Mouse (Mus musculus) mouse trophoblast stem cell (cell line): ENCODE results near the gene Foxd4.
"Not testable (repeated sequence)": the region's sequence is repeated elsewhere in the genome, so short reads cannot be mapped to it uniquely, and the experiment has no call there.

Experiments
- in situ Hi-C, 2 experiments: fragments of 300-500 bp; cut with MseI, MboI; formaldehyde crosslinking; loops; 2 replicates in 1 of 2; 3 replicates in 1 of 2; pipeline ENCODE4 v1.15.1; 2025

The Foxd4 gene

DNA sequence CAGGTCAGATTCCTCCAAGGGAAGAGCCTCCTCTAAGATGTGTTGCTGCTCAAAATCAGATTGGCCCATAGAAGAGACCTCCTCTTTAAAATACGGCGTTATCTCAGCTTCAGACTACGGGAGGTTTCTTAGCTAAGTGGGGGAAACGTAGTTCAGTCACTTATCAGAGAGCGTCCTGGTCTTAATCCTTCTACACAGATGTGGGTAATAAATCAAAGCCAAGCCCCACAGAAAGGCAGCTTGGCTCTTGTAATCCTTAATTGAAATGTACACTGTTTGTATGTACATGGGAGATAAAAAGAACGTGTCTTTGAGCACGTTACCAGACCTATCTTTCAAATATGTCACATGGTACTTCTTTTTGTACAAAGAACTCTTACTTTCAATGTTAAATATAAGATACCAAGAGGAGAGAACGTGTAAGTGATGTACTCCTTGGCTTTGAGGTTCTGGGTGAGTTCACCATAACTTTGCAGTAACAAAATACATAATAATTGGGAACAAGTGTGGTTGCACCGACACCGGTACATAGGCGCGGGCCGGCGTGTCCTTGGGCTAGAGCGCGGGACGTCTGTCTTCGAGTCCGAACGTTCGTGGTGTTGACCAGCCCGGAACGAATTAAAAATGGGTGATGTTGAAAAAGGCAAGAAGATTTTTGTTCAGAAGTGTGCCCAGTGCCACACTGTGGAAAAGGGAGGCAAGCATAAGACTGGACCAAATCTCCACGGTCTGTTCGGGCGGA is 25.7 kb downstream of the Foxd4 start, which contains the start of gene Gm10053:
Gene Gm10053 (plus strand): TSS at position 558 of the 742 bp plus-strand sequence.
- in situ Hi-C loops: not testable (repeated sequence)

DNA sequence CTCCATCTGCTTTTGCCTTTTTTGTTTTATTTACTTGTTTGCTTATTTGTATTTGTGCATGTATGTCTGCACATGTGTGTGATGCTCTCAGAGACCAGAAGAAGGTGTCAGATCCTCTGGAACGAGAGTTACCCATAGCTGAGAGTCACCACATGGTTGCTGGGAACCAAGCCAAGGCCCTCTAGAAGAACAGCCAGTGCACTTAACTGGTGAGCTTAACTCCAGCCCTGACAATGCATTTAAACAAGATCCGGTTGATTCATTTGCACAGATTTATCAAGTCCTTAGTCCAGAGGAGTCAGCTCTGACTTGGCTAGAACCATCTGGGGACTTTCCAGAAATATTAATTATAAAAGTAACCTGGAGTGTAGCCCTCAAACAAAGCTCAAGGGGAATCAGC is 27.1 kb downstream of the Foxd4 start:
- in situ Hi-C loops: loop anchor here (5.0 to 25.0 kb wide), 2 partner anchors 167 to 562 kb away; no protein-coding TSS in a partner anchor

GRCm38 (mm10) chr19:24871037-24871635 is 29.9 kb downstream of the Foxd4 start:
- in situ Hi-C loops: loop anchor here (5.0 to 25.0 kb wide), 2 partner anchors 164 to 559 kb away; no protein-coding TSS in a partner anchor

GRCm38 (mm10) chr19:24865436-24865835 is 35.6 kb downstream of the Foxd4 start:
- in situ Hi-C loops: loop anchor here in 1 of 2 experiments (10.0 to 25.0 kb wide), 2 partner anchors 251 to 553 kb away; no protein-coding TSS in a partner anchor

- in situ Hi-C loops: loop anchor here in 1 of 2 experiments (10.0 to 25.0 kb wide), 2 partner anchors 247 to 550 kb away; no protein-coding TSS in a partner anchor
These were observed 39.2 kb downstream of the Foxd4 start, which contains the start of gene Pgm5 for GRCm38 (mm10) chr19:24861612-24862451. Pgm5 (minus strand) TSS chr19:24861855.

- in situ Hi-C loops: loop anchor here in 1 of 2 experiments (10.0 to 25.0 kb wide), 2 partner anchors 246 to 549 kb away; no protein-coding TSS in a partner anchor
These were observed 39.8 kb downstream of the Foxd4 start for GRCm38 (mm10) chr19:24861276-24861611.

- in situ Hi-C loops: loop anchor here in 1 of 2 experiments (25.0 kb wide), 1 partner anchor 539 kb away; no protein-coding TSS in a partner anchor
These were observed 49.3 kb downstream of the Foxd4 start for GRCm38 (mm10) chr19:24851456-24852315.
